Mouse (Mus musculus) embryonic fibroblast, embryonic 13.5 days (primary cell): Measurements from ENCODE around the gene Eif1. TPM values are rescaled to one million over a fixed set of nuclear protein-coding genes. Genes with fewer than 3 reads are reported as not detected.
"Not testable (repeated sequence)": the region's sequence is repeated elsewhere in the genome, so short reads cannot be mapped to it uniquely, and the experiment has no call there.

ENCODE experiments used
- H3K27ac ChIP-seq: 2 replicates; pipeline ENCODE4 v1.5.1; 2012; ENCODE audit warnings: low read length, control low read depth, inconsistent platforms; ENCODE audit not compliant: insufficient read depth
- H3K4me1 ChIP-seq: 2 replicates; pipeline ENCODE4 v1.6.1; 2011; ENCODE audit warnings: low read length; ENCODE audit not compliant: control insufficient read depth, insufficient read depth
- H3K4me3 ChIP-seq: 2 replicates; pipeline ENCODE4 v1.5.1; 2011; ENCODE audit warnings: mild to moderate bottlenecking, control low read depth, low read length; ENCODE audit not compliant: insufficient read depth
- CTCF ChIP-seq: IDR thresholded peaks from 2 replicates; pipeline ENCODE4 v1.5.1; 2011; ENCODE audit warnings: mild to moderate bottlenecking, control low read depth, low read length, moderate library complexity, borderline replicate concordance; ENCODE audit not compliant: insufficient read depth
- POLR2A ChIP-seq: IDR thresholded peaks from 2 replicates; pipeline ENCODE4 v1.6.1; 2011; ENCODE audit warnings: low read depth, mild to moderate bottlenecking, control low read depth, low read length, moderate library complexity
- polyA plus RNA-seq: library from polyadenylated mRNA; stranded (reverse); fragments of >200 nt; gene quantifications from 2 replicates; pipeline ENCODE4 v1.2.4, GENCODE M21; 2011; ENCODE audit warnings: low read depth; ENCODE audit not compliant: missing spikeins, insufficient read length

Gene Eif1
- polyA plus RNA-seq, 1 experiment: 1,192 TPM

GRCm38 (mm10) chr11:100311656-100312055, 8.0 kb upstream of the Eif1 start:
- no peaks in the 10 kb centered on the region; the same call in 1 of the 2 replicates for H3K4me1 ChIP-seq
- no peak overlapping the region for H3K4me3 ChIP-seq
- H3K27ac ChIP-seq: no peak overlapping the region
- no peak for TF ChIP-seq CTCF
- TF ChIP-seq POLR2A: no peak

DNA sequence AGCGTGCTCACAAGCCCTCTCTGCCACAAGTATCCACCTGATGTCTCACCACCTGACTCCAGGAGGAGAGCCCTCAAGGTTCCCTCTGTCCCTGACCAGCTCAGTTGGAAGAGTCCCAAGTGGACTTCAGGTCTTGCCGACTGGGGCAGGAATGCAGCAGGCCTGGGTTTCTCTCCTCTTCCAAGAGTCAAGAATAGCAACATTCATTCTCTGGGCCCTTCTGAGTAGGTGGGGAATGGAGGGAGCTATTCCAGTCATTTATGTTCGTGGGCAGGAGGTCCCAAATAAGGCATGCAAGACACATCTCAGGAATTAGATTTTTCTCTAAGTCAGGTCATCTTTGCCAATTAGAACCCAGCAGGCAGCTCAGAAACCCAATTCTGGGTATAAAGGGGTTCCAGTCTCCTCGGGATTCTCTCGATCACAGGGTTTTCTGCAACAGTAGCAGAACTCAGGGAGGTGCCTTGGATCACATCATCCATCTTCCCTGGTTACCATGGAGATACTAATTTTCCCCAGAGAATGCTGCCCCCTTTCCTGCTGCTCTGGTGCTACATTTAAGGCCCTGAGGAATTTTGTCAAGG, 7.5 kb upstream of the Eif1 start:
- 0 out of 2 replicates have a peak overlapping the region, but pooled peaks have one; percentile 42 for H3K27ac ChIP-seq
- TF ChIP-seq POLR2A (no peak), CTCF (no peak)
- H3K4me1 ChIP-seq: no peaks in the 10 kb centered on the region; the same call in 1 of the 2 replicates
- H3K4me3 ChIP-seq: no peak overlapping the region

DNA sequence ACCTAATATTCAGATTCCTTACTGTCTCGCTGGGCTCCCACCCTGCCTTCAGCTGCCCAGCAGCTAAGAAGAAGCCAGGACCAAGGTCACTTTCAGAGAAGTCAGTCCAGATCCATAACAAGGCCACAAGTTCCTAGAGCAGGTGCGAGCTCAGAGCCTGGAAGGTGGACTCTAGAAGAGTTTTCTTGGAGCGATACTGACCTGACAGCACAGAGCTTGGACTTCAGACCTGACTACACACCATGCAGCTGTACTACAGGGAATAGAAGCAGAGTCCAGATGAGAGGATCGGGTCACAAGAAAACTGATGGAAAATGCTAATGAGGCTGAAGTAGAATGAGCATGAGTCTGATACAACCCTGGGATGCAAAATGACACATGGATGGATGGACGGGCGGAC, 6.3 kb upstream of the Eif1 start:
- no peak overlapping the region for H3K27ac ChIP-seq
- no peak overlapping the region for H3K4me3 ChIP-seq
- TF ChIP-seq POLR2A (no peak), CTCF (no peak)
- H3K4me1 ChIP-seq: no peaks in the 10 kb centered on the region; the same call in 1 of the 2 replicates

DNA sequence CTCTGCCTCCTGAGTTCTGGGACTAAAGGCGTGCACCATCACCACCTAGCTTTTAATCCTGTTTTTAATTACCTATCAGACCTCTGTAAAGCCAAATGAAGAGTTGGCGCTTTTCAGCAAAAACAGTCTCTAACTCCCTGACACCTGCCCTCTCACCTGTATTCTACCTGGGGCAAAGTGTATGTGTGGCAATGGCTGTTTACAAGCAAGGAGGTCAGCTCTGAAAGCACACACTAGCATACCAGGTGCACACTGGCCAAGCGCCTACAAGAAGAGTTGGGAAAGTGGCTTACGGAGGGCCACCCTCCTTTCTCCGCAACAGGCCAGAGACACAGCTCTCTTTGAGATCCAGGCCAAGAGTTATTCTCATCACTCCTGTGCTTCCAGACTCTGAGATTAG, 4.2 kb upstream of the Eif1 start:
- Histone ChIP-seq H3K4me3 (no peak overlapping the region), H3K4me1 (no peaks in the 10 kb centered on the region; the same call in 1 of the 2 replicates), H3K27ac (no peak overlapping the region)
- no peak for TF ChIP-seq POLR2A
- no peak for TF ChIP-seq CTCF

DNA sequence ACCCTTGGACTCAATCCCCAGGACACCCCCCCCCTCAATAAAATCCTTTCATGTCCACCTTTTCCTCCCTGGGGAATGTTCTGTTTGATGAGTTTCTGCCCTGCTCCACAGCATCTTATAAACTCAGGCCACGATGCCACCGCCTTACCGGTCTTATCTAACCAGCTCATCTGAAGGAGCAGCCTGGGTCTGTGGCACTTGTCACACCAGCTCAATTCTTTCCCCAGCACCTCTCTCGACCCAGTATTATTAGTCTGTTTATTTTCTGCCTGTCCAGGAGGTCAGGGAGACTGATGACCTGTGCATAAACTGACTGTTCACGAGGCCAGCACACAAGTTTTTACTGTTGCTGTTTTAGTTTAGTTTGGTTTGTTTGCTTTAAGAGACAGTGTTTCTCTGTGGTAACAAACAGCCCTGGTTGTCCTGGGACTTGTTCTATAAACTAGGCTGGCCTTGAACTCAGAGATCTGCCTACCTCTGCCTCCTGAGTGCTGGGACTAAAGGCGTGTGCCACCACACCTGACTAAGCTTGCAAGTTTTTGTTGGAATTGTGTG, 1.8 kb upstream of the Eif1 start:
- TF ChIP-seq CTCF: no peak
- no peak for TF ChIP-seq POLR2A
- Histone ChIP-seq H3K4me3 (no peak overlapping the region), H3K27ac (no peak overlapping the region), H3K4me1 (no peaks in the 10 kb centered on the region)

DNA sequence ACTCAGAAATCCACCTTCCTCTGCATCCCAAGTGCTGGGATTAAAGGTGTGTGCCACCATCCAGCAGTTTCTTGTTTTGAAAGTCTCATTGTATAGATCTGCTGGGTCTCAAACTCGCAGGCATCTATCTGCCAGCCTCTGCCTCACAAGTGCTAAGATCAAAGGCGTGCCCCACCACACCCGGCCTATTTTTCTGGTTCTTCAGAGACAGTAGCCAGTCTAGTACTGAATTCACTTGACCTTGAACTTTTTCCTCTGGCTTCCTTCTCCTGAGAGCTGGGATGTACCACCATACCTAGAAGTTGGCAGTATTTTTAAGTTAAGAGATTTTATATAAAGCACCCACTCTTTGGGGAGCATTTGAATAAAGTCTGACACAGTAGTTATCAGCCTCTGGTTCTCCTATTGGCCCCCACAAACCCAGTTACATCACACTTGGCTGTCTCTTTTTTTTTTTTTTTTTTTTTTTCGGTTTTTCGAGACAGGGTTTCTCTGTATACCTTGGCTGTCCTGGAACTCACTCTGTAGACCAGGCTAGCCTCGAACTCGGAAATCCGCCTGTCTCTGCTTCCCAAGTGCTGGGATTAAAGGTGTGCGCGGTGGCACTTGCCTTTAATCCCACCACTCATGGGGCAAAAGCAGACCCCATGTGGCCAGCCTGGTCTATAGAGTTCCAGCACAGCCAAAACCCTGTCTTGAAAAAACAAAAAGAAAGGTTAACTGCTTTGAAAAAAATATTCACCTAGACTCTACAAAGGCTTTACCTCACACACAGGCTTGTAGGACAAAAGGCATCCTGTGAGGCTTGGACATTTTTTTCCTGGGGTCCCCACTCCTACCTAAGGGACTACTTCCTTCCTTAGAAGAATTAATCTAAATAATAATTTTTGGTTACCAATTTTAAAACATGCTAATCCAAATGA, 895 bp upstream of the Eif1 start:
- H3K4me1 ChIP-seq: no peaks in the 10 kb centered on the region
- no peak for TF ChIP-seq POLR2A
- no peak for TF ChIP-seq CTCF
- 0 out of 2 replicates have a peak overlapping the region, but pooled peaks have one; percentile 41 for H3K27ac ChIP-seq
- peak overlapping the region; percentile 32; the same call in 1 of the 2 replicates for H3K4me3 ChIP-seq

- Histone ChIP-seq H3K4me3 (peak overlapping the region; percentile 95), H3K27ac (peak overlapping the region; percentile 76), H3K4me1 (no peaks in the 10 kb centered on the region)
- TF ChIP-seq POLR2A: no peak; the same call in none of the 2 replicates
- no peak for TF ChIP-seq CTCF
Measured at GRCm38 (mm10) chr11:100320172-100320630, 516 bp downstream of the Eif1 start.

DNA sequence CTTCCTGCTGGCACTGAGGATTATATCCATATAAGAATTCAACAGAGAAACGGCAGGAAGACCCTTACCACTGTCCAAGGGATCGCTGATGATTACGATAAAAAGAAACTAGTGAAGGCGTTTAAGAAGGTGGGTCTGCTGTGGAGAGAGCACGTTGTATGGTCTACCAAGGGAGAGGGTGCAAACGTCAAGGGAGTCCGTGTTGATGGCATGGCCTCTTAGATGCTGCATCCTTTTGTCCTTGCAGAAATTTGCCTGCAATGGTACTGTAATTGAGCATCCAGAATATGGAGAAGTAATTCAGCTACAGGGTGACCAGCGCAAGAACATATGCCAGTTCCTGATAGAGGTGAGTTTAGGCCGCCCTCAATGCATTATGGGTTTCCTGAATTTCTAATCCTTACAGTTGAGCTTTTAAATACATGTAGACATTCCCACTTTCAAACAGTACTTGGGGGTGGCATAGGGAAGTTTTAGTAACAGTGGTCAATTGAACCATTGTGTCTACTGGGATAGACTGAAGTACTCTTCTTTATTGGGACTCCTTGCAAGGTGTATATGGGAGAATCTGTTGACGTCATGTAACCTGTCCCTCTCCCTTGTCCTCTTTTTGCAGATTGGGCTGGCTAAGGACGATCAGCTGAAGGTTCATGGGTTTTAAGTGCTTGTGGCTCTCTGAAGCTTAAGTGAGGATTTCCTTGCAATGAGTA, 1.2 kb downstream of the Eif1 start:
- H3K27ac ChIP-seq: peak overlapping the region; percentile 50
- H3K4me1 ChIP-seq: not testable (repeated sequence)
- H3K4me3 ChIP-seq: peak overlapping the region; percentile 95
